Mouse (Mus musculus): Measurements from ENCODE around the gene Creld1.
A peak's percentile ranks its signal among the peaks of the same experiment; 100 is the strongest.

Creld1 gene

DNA sequence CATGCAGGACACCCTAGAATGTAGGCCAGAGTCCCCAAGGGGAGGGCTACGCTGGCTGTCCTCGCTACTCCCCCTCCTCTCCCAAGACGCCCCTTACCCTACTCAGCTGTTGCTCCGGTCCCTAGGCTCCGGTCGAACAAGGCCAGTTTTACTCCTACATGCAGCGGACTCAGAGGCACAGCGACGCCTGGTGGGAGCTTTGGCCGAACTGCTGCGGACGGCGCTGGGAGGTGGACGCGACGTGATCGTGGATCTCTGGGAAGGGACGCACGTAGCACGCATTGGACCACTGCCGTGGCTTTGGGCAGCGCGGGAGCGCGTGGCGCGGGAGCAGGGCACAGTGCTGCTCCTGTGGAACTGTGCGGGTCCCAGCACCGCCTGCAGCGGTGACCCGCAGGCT is 13.7 kb upstream of the Creld1 start:
- DNase-seq (ENCODE audit: low spot score in 2 of 2), result peak in 1 of 2 experiments; percentile 81

DNA sequence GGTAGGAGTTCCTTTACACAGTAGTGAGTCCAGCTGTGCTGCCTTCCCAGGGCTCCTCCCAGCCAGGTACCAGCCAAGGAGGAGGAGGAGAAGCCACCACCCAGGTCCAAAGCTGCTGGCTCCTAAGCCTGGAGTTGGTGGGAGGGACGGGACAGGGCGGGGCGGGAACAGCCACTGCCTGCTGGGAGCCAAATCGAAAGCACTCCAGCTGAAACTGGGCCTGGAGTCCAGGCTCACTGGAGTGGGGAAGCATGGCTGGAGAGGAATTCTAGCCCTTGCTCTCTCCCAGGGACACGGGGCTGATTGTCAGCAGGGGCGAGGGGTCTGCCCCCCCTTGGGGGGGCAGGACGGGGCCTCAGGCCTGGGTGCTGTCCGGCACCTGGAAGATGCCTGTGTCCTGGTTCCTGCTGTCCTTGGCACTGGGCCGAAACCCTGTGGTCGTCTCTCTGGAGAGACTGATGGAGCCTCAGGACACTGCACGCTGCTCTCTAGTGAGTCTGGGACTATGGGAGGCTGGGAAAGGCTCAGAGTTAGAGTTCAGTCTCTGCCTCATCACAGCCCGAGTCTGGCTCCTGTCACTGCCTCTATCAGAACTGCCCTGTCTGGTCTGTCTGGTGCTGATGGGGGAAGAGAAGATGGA is 11.7 kb upstream of the Creld1 start, which contains the start of gene Il17rc:
Il17rc (plus strand) TSS at position 131 of the 640 bp plus-strand sequence.
- peak in 1 of 2 experiments; percentile 73 for DNase-seq (ENCODE audit: low spot score in 2 of 2)

DNA sequence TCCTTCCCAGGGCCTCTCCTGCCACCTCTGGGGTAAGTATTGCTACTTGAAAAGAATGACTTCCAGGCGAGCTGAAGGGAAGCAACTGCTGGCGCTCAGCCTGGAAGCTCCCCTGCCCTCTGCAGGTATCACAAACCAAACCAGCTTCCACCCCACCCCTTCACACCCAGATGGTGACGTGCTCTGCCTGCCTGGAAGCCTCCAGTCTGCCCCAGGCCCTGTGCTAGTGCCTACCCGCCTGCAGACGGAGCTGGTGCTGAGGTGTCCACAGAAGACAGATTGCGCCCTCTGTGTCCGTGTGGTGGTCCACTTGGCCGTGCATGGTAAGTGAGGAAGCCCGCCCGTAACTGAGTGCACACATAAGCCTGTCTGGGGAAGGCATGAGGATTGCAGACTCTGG is 11.0 kb upstream of the Creld1 start:
- peak in 1 of 2 experiments; percentile 44 for DNase-seq (ENCODE audit: low spot score in 2 of 2)

DNA sequence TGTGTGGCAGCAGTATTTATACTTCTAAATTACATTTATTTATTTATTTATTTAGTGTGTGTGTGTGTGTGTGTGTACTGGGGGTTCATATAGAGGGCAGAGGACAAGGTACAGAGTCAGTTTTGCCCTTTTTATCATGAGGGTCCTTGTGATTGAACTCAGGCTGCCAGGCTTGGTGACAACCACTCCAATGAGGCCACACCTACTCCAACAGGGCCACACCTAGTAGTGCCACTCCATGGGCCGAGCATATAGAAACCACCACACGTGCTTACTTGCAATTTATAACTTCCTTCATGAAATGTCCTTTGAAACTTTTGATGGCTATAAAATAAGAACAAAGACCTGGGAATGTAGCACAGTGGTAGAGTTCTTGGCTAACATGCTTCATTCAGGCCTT is 9.9 kb upstream of the Creld1 start:
- no peak for DNase-seq (ENCODE audit: low spot score in 2 of 2)

DNA sequence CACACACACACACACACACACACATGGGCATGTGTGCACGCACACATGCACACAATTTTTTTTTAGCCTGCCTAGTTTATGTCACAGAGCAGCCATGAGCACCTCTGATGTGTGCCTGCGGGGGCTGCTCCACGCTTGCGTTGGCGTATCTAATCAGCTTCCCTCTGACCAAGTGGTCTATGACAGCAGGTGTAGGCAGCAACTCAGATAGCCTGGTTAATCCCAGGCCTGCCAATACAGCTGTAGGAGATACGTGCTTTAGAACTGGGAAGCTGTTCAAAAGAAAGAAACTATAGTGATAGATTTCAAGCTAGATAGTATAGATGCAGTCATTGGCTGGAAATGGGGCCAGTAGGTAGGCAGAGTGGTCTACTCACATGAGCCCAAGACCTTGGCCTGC is 9.4 kb upstream of the Creld1 start:
- DNase-seq (ENCODE audit: low spot score in 2 of 2), result no peak

DNA sequence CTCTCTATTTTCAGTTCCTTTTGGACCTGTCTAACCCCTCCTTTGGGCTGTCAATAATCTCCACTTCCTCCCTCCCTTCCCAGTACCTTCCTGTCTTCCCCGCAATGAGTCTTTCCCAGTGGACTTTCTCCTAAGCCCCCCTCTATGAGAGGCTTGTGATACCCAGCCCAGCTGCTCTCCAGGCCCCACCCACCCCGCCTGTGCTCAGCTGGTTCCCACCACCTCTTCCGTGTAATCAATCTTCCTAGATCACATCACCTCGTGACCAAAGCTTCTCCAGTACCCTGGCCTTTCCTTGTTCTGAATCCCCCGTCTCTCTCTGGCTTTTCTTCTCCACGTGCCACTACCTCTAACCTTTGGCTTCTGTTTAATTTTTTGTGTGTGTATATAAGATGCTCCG is 5.7 kb upstream of the Creld1 start:
- no peak for DNase-seq (ENCODE audit: low spot score in 2 of 2)

DNA sequence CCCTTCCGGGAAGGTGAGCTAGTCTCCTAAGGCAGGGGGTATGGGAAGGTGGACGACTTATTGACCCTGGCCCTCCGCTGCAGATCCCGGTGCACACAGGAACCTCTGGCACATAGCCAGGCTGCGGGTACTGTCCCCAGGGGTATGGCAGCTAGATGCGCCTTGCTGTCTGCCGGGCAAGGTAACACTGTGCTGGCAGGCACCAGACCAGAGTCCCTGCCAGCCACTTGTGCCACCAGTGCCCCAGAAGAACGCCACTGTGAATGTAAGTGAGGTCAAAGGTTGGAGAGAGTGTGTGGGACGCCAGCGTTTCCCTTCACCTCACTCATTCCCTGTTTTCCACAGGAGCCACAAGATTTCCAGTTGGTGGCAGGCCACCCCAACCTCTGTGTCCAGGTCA is 4.2 kb upstream of the Creld1 start:
- no peak for DNase-seq (ENCODE audit: low spot score in 2 of 2)

DNA sequence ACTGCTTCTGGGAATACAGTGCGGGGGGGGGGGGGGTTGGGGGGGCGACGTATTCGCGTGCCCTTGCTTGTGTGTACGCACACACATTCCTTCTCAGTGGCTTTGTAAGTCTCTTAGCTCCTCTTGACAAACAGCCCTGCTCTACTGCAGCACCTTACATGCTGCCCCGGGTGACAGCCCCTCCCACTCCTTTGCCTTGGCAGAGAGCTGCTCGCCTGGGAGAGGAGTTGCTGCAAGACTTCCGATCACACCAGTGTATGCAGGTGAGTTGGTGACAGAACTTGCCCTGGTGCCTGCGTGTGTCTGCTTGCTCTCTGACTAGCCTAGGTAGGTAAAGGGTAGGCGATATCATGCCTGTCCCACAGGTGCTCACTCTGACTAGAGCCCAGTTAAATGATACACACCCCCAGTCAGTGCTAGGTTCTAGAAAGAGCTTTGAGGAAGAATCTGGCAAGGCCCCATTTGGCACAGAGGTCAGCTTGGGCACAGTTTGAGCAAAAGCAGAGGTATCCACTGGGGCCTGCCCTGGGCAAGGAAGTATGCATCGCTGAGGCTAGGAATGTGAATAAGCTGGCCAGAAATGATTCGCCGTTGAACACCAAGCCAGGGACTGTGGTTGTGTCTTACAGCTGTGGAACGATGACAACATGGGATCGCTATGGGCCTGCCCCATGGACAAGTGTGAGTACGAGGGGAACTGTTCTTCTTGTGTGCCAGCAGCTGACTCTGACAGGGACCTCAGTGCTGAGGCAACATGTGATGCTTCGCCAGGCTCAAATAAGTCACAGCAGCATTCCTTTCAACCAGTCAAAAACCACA is 2.3 kb upstream of the Creld1 start:
- peak; percentile 75 to 85 for DNase-seq (ENCODE audit: low spot score in 2 of 2)

DNA sequence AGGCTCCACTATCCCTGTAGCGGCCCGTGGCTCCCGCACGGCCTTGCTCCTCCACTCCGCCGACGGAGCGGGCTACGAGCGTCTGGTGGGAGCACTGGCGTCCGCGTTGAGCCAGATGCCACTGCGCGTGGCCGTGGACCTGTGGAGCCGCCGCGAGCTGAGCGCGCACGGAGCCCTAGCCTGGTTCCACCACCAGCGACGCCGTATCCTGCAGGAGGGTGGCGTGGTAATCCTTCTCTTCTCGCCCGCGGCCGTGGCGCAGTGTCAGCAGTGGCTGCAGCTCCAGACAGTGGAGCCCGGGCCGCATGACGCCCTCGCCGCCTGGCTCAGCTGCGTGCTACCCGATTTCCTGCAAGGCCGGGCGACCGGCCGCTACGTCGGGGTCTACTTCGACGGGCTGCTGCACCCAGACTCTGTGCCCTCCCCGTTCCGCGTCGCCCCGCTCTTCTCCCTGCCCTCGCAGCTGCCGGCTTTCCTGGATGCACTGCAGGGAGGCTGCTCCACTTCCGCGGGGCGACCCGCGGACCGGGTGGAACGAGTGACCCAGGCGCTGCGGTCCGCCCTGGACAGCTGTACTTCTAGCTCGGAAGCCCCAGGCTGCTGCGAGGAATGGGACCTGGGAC is 509 bp upstream of the Creld1 start:
- no peak for DNase-seq (ENCODE audit: low spot score in 2 of 2)

DNA sequence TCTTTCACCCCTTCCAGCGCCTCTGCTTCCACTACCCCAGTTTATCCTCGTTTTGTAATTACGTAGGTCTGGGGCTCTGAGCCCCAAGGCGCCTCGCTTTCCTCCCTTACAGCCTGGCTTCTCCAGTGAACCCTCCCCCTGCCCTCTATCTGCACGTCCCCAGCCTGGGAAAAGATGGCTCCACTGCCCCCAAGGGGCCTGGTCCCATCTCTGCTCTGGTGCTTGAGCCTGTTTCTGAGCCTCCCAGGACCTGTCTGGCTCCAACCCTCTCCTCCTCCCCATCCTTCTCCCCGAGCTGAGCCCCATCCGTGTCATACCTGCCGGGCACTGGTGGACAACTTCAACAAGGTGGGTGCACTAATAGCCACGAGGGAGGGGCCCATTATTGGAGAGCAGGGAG is 632 bp downstream of the Creld1 start:
- DNase-seq (ENCODE audit: low spot score in 2 of 2), result no peak

DNA sequence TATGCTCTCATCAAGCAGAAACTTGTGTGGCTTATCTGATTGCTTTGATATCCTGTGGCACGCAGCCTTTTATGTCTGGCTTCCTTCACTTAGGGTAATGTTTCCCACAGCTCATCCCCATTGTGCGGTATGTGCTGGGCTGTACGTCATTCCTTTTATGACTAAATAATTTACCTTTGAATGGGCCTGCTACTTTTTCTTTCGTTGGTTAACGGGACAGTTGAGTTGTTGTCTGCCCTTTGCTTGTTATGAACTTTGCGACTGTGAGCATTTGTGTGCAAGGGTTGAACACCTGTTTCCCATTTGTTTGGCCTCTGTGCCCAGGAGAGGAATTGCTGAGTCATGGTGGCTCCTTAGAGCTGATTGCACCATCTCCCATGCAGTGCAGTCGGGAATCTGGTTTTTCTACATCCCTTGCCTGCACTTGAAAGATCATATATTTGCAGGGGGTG is 4.1 kb downstream of the Creld1 start:
- DNase-seq (ENCODE audit: low spot score in 2 of 2), result peak; percentile 43 to 63

DNA sequence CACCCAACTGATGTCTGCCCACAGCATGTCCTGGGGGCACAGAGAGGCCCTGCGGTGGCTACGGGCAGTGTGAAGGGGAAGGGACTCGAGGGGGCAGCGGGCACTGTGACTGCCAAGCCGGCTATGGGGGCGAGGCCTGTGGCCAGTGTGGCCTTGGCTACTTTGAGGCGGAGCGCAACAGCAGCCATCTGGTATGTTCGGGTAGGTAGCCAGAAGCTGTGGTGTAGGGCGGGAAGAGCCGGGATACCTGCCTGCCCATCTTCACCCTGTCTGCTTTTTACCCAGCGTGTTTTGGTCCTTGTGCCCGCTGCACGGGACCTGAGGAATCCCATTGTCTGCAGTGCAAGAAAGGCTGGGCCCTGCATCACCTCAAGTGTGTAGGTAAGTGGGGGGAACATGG is 6.3 kb downstream of the Creld1 start:
- DNase-seq (ENCODE audit: low spot score in 2 of 2), result no peak

DNA sequence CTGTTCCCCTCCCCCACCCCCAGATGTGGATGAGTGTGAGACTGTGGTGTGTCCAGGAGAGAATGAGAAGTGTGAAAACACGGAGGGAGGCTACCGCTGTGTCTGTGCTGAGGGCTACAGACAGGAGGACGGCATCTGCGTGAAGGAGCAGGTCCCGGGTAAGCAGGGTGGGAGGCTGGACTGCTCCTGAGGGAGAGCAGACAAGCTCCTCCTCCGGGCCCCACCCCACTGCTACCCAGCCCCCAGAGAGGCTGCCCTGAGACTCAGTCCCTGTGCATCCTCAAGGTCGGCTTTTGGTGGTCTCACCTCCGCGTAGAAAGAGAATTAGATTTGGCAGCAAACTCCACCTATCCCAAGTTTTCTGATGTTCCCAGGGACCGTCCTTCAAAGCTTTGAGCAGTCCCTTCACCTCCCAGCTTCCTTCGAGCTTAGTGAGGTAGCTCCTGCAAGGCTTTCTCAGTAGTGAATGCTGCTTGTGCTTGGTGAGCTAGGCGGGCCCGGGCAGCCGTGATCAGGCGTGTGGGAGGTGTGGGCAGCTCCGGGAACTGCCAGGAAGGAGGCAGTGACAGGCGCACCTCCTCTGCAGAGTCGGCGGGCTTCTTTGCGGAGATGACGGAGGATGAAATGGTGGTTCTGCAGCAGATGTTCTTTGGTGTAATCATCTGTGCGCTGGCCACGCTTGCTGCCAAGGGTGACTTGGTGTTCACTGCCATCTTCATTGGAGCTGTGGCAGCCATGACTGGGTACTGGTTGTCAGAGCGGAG is 9.2 kb downstream of the Creld1 start:
- DNase-seq (ENCODE audit: low spot score in 2 of 2), result no peak

DNA sequence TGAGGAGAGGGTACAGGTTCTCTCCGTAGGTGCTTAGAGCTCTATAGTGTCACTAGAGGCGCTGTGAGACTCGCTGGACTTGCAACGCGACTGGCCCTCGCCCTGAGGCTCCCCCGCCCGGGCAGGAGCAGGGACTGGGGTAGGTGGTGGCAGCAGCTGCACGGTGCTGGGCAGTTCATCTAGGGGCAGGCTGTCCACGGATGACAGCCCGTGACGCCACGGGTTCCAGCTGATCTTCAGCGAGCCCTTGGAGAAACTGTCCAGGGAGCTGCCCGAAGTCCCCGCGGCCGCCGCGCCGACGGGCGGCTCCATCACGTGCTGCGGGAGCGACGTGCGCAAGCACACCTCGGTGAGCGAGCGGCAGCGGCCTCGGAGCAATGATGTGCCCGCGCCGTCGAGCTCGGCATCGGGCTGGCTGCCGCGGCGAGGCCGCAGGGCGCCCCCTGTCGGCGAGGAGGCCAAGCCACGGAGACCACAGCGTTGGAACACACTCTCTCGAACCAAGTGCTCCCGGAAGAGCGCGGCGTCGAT is 11.2 kb downstream of the Creld1 start:
- DNase-seq (ENCODE audit: low spot score in 2 of 2), result peak; percentile 82 to 84

DNA sequence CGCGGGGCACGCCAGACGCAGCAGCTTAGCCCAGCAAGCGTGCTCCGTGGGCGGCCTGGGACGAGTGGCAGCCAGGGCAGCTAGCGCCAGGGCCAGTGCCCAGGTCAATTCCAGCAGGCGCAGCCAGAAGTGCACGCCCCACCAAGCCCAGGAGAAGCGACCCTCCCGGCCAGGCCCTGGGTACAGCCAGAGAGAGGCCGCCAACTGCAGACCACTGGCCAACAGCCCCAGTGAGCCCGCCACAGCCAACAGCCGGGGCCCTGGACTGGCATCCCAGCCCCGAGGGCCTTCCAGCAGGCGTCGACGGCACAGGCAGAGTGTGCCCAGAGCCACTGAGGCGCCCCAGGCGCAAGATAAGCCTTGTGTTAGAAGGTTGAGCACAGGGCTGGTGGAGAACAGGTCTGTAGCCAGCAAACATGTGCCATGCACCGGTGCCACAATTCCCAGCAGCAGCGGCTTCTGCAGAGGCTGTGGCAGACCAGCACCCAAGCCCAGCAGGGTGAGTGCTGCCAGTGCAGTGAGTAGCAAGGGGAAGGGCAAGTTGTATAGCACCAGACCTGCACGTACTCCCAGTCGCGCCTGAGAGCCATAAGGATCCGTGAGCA is 12.1 kb downstream of the Creld1 start:
- no peak for DNase-seq (ENCODE audit: low spot score in 2 of 2)

DNA sequence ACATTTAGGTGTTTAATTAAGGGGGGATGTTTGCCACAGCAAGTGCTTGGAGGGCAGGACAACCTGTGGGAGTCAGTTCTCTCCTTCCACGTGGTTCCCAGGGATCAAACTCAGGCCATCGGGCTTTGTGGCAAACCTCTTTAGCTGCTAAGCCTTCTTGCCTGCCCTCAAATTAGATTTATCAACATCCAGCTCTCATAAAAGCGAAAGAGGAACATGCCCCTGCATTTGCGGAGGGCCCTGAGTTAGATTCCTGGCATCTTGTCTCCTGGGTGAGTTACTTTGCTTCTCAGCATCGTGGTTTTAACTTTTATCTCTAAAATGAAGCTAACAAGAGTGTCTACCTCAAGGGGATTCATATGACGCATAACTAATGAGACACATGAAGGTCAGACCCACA is 16.2 kb downstream of the Creld1 start:
- no peak for DNase-seq (ENCODE audit: low spot score in 2 of 2)

DNA sequence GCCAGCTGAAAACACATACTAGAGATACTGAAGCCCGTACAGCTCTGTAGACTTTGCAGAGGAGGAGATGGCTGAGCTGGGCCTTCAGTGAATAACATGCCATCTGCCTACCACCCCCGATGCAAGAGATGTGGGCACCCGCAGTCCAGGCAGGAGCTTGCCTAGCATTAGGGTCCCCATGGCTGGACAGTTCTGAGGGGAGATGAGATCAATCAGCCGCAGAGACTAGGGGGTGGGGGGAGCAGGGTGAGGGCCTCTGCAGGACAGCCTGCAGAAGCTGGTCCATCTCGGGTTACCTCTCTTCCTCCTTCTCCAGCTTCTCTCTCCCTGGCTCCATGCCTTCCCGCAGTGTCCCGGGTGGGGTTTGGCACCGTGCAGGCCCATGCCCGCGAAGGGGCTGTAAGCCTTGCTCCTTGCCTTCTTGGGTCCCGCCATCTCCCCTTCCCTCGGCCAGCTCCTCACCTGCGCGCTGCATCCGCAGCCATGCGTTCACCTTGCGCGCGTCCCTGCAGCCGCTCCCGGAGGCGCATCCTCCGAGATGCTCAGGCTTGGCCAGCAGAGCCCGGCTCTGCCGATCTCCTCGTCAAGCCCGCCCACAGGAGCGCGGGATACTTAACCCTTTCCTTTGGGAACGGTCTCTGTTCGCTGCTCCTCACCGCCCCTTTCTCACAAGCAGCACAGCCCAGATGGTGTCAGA is 18.4 kb downstream of the Creld1 start, which contains the start of gene Prrt3:
Prrt3 (minus strand) TSS at position 544 of the 697 bp plus-strand sequence.
- DNase-seq (ENCODE audit: low spot score in 2 of 2), result no peak

DNA sequence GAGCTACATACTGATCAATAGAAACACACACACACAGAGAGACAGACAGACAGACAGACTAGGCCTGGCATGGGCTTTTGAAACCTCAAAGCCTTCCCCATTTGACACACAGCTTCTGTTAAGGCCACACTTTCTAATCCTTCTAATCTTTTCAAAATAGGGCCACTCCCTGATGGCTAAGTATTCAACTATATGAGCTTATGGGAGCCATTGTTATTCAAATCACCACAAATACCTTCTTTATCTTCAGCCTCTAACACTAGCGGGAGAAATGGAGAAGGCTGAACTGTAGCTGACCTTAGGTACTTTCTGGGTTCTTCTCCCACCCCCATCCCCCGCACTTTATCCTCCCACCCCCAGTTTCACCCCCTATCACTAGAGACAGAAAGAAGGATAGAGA is 19.7 kb downstream of the Creld1 start:
- no peak for DNase-seq (ENCODE audit: low spot score in 2 of 2)

DNA sequence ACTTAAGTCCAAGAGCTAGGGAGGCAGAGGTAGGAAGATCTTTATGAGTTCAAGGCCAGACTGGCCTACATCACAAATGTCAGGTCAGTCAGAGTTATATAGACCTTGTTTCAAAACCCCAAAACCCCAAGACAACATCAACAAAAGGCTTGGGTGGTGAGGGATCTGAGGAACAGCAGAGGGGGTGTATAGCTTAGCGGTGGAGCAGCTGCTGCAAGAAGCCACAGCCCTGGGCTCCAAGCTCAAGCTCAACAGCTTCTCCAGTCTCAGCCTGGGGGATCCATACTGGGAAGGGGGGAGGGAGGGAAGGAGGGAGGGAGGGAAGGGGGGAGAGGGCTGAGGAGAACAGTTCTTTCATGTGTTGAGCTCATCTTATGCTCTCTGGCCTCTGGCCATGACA is 22.6 kb downstream of the Creld1 start:
- no peak for DNase-seq (ENCODE audit: low spot score in 2 of 2)

DNA sequence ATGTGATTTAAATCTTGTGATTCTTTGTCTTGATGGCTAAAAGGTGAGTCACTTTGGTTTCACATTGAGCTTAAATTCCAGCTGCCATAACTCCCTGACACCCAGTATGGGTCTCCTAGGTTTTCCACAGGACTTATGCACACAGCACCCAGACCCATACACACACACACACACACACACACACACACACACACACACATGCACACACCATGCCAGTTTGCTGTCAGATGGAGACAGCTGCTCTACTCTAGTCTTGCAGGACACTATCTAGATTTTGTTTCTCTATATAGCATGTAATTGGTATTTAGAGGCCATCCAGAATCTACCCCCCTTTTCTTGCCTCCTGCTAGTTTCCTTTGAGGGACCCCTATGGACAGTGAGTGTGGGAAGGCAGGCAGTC is 24.0 kb downstream of the Creld1 start:
- DNase-seq (ENCODE audit: low spot score in 2 of 2), result no peak
